Mouse (Mus musculus) cortical plate, adult 2 months (tissue): ENCODE results near the gene Pfdn4.
A peak's percentile ranks its signal among the peaks of the same experiment; 100 is the strongest.

Experiments used
- CTCF ChIP-seq: fragments of 200-500 bp; IDR thresholded peaks from 2 replicates; pipeline ENCODE4 v1.5.1; 2011; ENCODE audit warnings: mild to moderate bottlenecking, control low read depth, low read length; ENCODE audit not compliant: insufficient read depth; ENCODE audit errors: extremely low read depth
- POLR2A ChIP-seq: fragments of 200-500 bp; IDR thresholded peaks from 2 replicates; pipeline ENCODE4 v1.6.1; 2011; ENCODE audit warnings: mild to moderate bottlenecking, low read length, control low read depth; ENCODE audit not compliant: insufficient read depth; ENCODE audit errors: extremely low read depth

DNA sequence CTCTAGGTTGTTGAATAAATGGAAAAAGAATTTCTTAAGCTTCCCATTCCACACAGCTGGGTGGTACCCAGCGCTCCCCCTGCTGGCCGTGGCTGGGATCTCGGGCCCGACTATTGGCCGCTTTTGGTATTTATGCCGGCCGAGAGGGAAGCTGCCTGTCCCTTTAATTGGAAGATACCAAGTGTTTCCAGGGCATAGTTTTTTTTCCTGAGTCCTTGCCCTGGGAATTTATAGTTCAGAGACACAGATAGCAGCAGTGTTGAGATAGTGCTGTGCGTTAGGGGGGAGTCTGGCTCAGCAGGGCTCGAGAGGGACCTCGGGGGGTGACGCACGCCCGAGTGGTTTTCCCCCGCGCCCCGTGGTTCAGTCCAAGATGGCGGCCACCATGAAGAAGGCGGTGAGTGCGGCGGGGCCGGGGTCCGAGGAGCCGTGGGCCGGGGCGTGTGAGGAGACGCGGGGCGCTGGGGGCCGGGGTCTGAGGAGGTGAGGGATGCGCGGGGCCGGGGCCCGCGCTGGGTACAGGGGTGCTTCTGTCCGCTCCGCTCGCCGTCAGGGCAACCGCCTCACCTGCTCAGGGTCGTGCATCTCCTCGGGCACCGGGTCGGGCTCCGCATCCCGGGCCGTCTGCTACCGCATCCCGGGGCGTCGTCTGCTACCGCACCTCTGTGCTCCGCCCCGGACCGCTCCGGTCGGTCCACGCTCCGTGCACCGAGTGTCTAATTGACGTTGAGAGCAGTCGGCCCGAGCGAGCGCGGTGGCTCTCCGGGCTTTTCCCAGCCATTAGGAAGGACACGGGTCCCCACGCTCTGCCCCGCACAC lies 15.1 kb downstream of the Pfdn4 start:
- peak; percentile 85 for TF ChIP-seq CTCF
- peak; percentile 17; the same call in 1 of the 2 replicates for TF ChIP-seq POLR2A
